9 mouse cellular contexts compared by ENCODE assay signal in the genomic region with DNA sequence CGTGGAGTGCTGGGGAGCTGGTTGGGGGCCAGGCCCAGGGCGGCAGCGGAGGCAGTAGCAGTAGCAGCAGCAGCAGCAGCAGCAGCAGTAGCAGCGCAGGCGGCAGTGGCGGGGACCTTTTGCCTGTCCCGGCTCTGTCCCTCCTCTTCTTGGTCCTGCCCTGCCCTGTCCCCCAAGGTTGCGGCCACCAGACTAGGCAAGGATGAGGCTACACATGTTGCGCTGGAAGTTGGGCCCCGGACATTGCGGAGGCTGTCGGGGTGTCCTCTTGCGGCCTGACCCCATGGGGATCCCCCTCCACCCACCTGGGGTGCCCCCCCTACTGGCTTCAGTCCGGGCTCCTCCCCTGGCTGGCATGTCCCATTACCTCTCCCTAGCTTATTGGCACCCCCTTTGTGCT. TPM values are rescaled to one million over a fixed set of nuclear protein-coding genes. Genes with fewer than 3 reads are reported as not detected.
A peak's percentile ranks its signal among the peaks of the same experiment; 100 is the strongest.
DNase-seq lines count a peak whose midpoint lies in the region; ATAC-seq lines count a peak whose summit lies in the region.
"Had no signal": no experiment of that assay in that cellular context is flagged by ENCODE, and none has a peak within 500 bp of the region (broad histone marks: within the 10 kb centered on the region; RNA-seq: fewer than 3 reads in every experiment).

No protein-coding gene starts in this region.

- peak overlapping the region; percentile 25 for H3K4me3 ChIP-seq in kidney, embryonic 15.5 days (replicated peaks)
- peak overlapping the region; percentile 36 for H3K4me3 ChIP-seq in embryonic facial prominence, embryonic 14.5 days (ENCODE audit: low read depth, low read length)
- H3K4me3 ChIP-seq in hindbrain, embryonic 15.5 days, result peak overlapping the region; percentile 59

- peaks cover 11% of the 10 kb centered on the region for H3K36me3 ChIP-seq in kidney, embryonic 15.5 days
- peaks cover 9% of the 10 kb centered on the region; the same call in 1 of the 2 replicates for H3K36me3 ChIP-seq in embryonic facial prominence, embryonic 14.5 days (ENCODE audit: control insufficient read depth, insufficient read depth, low read length)
- H3K36me3 ChIP-seq in hindbrain, embryonic 15.5 days, result 0 out of 2 replicates have a peak, but pooled peaks cover 2% of the 10 kb centered on the region

- peaks cover 53% of the 10 kb centered on the region for H3K27me3 ChIP-seq in kidney, embryonic 15.5 days
- H3K27me3 ChIP-seq in embryonic facial prominence, embryonic 14.5 days (replicated peaks; ENCODE audit: control insufficient read depth, insufficient read depth, low read length), result peaks cover 40% of the 10 kb centered on the region
- no peaks in the 10 kb centered on the region for H3K27me3 ChIP-seq in hindbrain, embryonic 15.5 days

- H3K4me2 ChIP-seq in kidney, embryonic 15.5 days, result peak overlapping the region; percentile 52
- peak overlapping the region; percentile 61 for H3K4me2 ChIP-seq in embryonic facial prominence, embryonic 14.5 days (ENCODE audit: low read depth, low read length)
- peak overlapping the region; percentile 71 for H3K4me2 ChIP-seq in hindbrain, embryonic 15.5 days

- H3K9ac ChIP-seq in kidney, embryonic 15.5 days, result no peak overlapping the region
- H3K9ac ChIP-seq in embryonic facial prominence, embryonic 14.5 days (ENCODE audit: low read depth, low read length), result peak overlapping the region; percentile 61
- peak overlapping the region; percentile 75 for H3K9ac ChIP-seq in hindbrain, embryonic 15.5 days

- no peak for DNase-seq in kidney, adult 18-20 months
- no peak for DNase-seq in embryonic facial prominence, embryonic 14.5 days (ENCODE audit: low spot score)
- DNase-seq in neural tube, embryonic 10.5 days (ENCODE audit: extremely low spot score, low spot score), result peak; percentile 30
- no peak for DNase-seq in lung, postnatal 14 days
- no peak for DNase-seq in urinary bladder, adult 18-20 months (ENCODE audit: low spot score in 2 of 2)

- H3K9me3 ChIP-seq in kidney, embryonic 15.5 days (replicated peaks), result no peaks in the 10 kb centered on the region
- no peaks in the 10 kb centered on the region for H3K9me3 ChIP-seq in embryonic facial prominence, embryonic 14.5 days (ENCODE audit: control insufficient read depth, low read length)
- no peaks in the 10 kb centered on the region for H3K9me3 ChIP-seq in hindbrain, embryonic 15.5 days

- 1% methylated on average over 14 of the region's 14 CpGs for WGBS in kidney, embryonic 15.5 days
- WGBS in embryonic facial prominence, embryonic 14.5 days, result 4% methylated on average over 6 of the region's 14 CpGs
- 2% methylated on average over 14 of the region's 14 CpGs for WGBS in hindbrain, embryonic 15.5 days

- H3K27ac ChIP-seq in kidney, embryonic 15.5 days, result no peak overlapping the region
- no peak overlapping the region for H3K27ac ChIP-seq in embryonic facial prominence, embryonic 14.5 days (replicated peaks; ENCODE audit: low read depth, low read length)
- H3K27ac ChIP-seq in hindbrain, embryonic 15.5 days (replicated peaks), result peak overlapping the region; percentile 73

- peaks cover 62% of the 10 kb centered on the region for H3K4me1 ChIP-seq in kidney, embryonic 15.5 days
- H3K4me1 ChIP-seq in embryonic facial prominence, embryonic 14.5 days (ENCODE audit: control insufficient read depth, insufficient read depth, low read length), result peaks cover 44% of the 10 kb centered on the region
- H3K4me1 ChIP-seq in hindbrain, embryonic 15.5 days (replicated peaks), result peaks cover 57% of the 10 kb centered on the region

- ATAC-seq in kidney, embryonic 15.5 days (replicated peaks; ENCODE audit: low FRiP score), result no peak
- ATAC-seq in embryonic facial prominence, embryonic 14.5 days (ENCODE audit: low read depth), result no peak
- no peak for ATAC-seq in hindbrain, embryonic 15.5 days (ENCODE audit: low FRiP score, low read depth)
- no peak for ATAC-seq in erythroblast, adult 5-6 weeks (replicated peaks; ENCODE audit: low FRiP score, poor library complexity, severe bottlenecking)

RNA-seq across cellular contexts. Expression of a gene that starts 2.8 kb away (rescaled TPM):
- polyA plus RNA-seq in kidney, embryonic 15.5 days (2015; fragmentation: Nextera tagmentation; extraction: Ambion mirVana), result 83.8 and 89.1 TPM in 2 replicates
- polyA plus RNA-seq in embryonic facial prominence, embryonic 14.5 days (2014; fragmentation: Nextera tagmentation; extraction: Ambion mirVana), result 147 and 155 TPM in 2 replicates
- 56.4 and 61.0 TPM in 2 replicates for polyA plus RNA-seq in hindbrain, embryonic 15.5 days (2015; fragmentation: Nextera tagmentation; extraction: Ambion mirVana)
- total RNA-seq in erythroblast, adult 5-6 weeks (2015; ENCODE audit: low replicate concordance), result 31.3 and 67.2 TPM in 2 replicates
- 18.0 and 20.1 TPM in 2 replicates for total RNA-seq in erythroblast, adult 5-6 weeks (2017; ENCODE audit: low replicate concordance)

RNA-seq across cellular contexts. Expression of a gene that starts 8.4 kb away (rescaled TPM):
- polyA plus RNA-seq in kidney, embryonic 15.5 days (2015; fragmentation: Nextera tagmentation; extraction: Ambion mirVana), result 0.42 and 0.47 TPM in 2 replicates
- 0.63 and 1.0 TPM in 2 replicates for polyA plus RNA-seq in embryonic facial prominence, embryonic 14.5 days (2014; fragmentation: Nextera tagmentation; extraction: Ambion mirVana)
- 3.4 and 4.3 TPM in 2 replicates for polyA plus RNA-seq in hindbrain, embryonic 15.5 days (2015; fragmentation: Nextera tagmentation; extraction: Ambion mirVana)
- not detected in 2 replicates for total RNA-seq in erythroblast, adult 5-6 weeks (2015; ENCODE audit: low replicate concordance)
- 0.28 TPM in 1 of 2 replicates, not detected in the other for total RNA-seq in erythroblast, adult 5-6 weeks (2017; ENCODE audit: low replicate concordance)

RNA-seq across cellular contexts. Expression of a gene that starts 26.7 kb away (rescaled TPM):
- polyA plus RNA-seq in kidney, embryonic 15.5 days (2015; fragmentation: Nextera tagmentation; extraction: Ambion mirVana), result 0.93 and 1.1 TPM in 2 replicates
- polyA plus RNA-seq in embryonic facial prominence, embryonic 14.5 days (2014; fragmentation: Nextera tagmentation; extraction: Ambion mirVana), result 0.68 and 0.87 TPM in 2 replicates
- polyA plus RNA-seq in hindbrain, embryonic 15.5 days (2015; fragmentation: Nextera tagmentation; extraction: Ambion mirVana), result 0.34 TPM in 1 of 2 replicates, not detected in the other
- 4.0 TPM in 1 of 2 replicates, not detected in the other for total RNA-seq in erythroblast, adult 5-6 weeks (2015; ENCODE audit: low replicate concordance)
- not detected in 2 replicates for total RNA-seq in erythroblast, adult 5-6 weeks (2017; ENCODE audit: low replicate concordance)
- total RNA-seq: heart, postnatal 36 days had no signal

RNA-seq across cellular contexts. Expression of a gene that starts 27.0 kb away (rescaled TPM):
- 6.2 and 6.5 TPM in 2 replicates for polyA plus RNA-seq in kidney, embryonic 15.5 days (2015; fragmentation: Nextera tagmentation; extraction: Ambion mirVana)
- polyA plus RNA-seq in embryonic facial prominence, embryonic 14.5 days (2014; fragmentation: Nextera tagmentation; extraction: Ambion mirVana), result 3.9 and 5.8 TPM in 2 replicates
- 6.7 and 8.5 TPM in 2 replicates for polyA plus RNA-seq in hindbrain, embryonic 15.5 days (2015; fragmentation: Nextera tagmentation; extraction: Ambion mirVana)
- 1.3 TPM in 1 of 2 replicates, not detected in the other for total RNA-seq in erythroblast, adult 5-6 weeks (2015; ENCODE audit: low replicate concordance)
- 0.26 and 3.8 TPM in 2 replicates for total RNA-seq in erythroblast, adult 5-6 weeks (2017; ENCODE audit: low replicate concordance)

RNA-seq across cellular contexts. Expression of a gene that starts 39.0 kb away (rescaled TPM):
- polyA plus RNA-seq in kidney, embryonic 15.5 days (2015; fragmentation: Nextera tagmentation; extraction: Ambion mirVana), result 82.5 and 86.3 TPM in 2 replicates
- 53.9 and 60.5 TPM in 2 replicates for polyA plus RNA-seq in embryonic facial prominence, embryonic 14.5 days (2014; fragmentation: Nextera tagmentation; extraction: Ambion mirVana)
- polyA plus RNA-seq in hindbrain, embryonic 15.5 days (2015; fragmentation: Nextera tagmentation; extraction: Ambion mirVana), result 41.8 and 43.1 TPM in 2 replicates
- 1.5 and 2.3 TPM in 2 replicates for total RNA-seq in erythroblast, adult 5-6 weeks (2015; ENCODE audit: low replicate concordance)
- total RNA-seq in erythroblast, adult 5-6 weeks (2017; ENCODE audit: low replicate concordance), result 0.43 and 3.1 TPM in 2 replicates
